Comparison of ENCODE assay signal across 9 mouse cellular contexts in the genomic region with DNA sequence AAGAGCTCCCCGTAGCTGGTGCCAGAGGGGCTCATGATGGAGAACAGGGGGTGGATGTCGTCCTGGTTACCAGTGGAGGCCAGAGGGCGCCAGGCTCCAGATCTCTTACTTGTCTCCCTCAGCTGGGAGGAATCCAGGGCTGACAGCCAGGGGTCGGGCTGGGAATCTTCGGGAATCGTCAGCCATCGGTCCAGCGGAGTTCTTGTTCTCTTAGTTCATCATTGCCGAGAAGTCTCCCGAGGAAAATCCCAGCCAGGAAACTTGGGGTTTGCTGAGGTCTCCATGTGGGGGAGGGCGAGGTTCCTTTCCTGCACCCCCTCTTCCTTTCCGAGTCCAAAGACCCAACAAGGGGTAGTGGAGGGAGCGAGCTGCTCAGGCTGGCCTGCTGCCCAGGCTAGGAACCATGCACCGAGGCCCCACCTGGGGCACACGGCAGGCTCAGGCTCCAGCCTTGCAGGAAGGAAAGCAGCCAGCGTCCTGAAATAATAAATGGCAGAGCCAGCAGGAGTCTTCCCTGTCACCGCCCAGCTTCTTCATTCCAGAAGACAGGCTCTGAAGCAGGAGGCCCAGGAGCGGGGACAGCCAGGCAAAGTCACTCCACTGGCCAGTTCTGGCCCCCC. TPM values are rescaled to one million over a fixed set of nuclear protein-coding genes. Genes with fewer than 3 reads are reported as not detected.
DNase-seq lines count a peak whose midpoint lies in the region; ATAC-seq and TF ChIP-seq lines count a peak whose summit lies in the region.
"Had no signal": no experiment of that assay in that cellular context is flagged by ENCODE, and none has a peak within 500 bp of the region (broad histone marks: within the 10 kb centered on the region; RNA-seq: fewer than 3 reads in every experiment).

No protein-coding gene starts in this region.

- peak overlapping the region; percentile 11; the same call in 1 of the 2 replicates for H3K4me3 ChIP-seq in layer of hippocampus, adult 2 months
- peak overlapping the region; percentile 7 for H3K4me3 ChIP-seq in embryonic facial prominence, embryonic 14.5 days (ENCODE audit: low read depth, low read length)
- H3K4me3 ChIP-seq in heart, embryonic 14.5 days (ENCODE audit: control insufficient read depth in 1 of 2, insufficient read depth in 1 of 2, low read depth in 1 of 2, low read length in 2 of 2), result peak overlapping the region in 1 of 2 experiments; percentile 19; a peak in 2 of 4 replicates
- H3K4me3 ChIP-seq in kidney, embryonic 16.5 days (ENCODE audit: low read length), result no peak overlapping the region
- no peak overlapping the region for H3K4me3 ChIP-seq in midbrain, embryonic 13.5 days (replicated peaks)

- peak overlapping the region; percentile 47 for H3K9ac ChIP-seq in embryonic facial prominence, embryonic 14.5 days (ENCODE audit: low read depth, low read length)
- H3K9ac ChIP-seq in heart, embryonic 14.5 days (ENCODE audit: low read length), result peak overlapping the region; percentile 41; the same call in 1 of the 2 replicates
- peak overlapping the region; percentile 28 for H3K9ac ChIP-seq in kidney, embryonic 16.5 days (replicated peaks; ENCODE audit: low read length)
- peak overlapping the region; percentile 46; the same call in 1 of the 2 replicates for H3K9ac ChIP-seq in midbrain, embryonic 13.5 days (replicated peaks)

- no peaks in the 10 kb centered on the region for H3K9me3 ChIP-seq in embryonic facial prominence, embryonic 14.5 days (ENCODE audit: control insufficient read depth, low read length)
- no peaks in the 10 kb centered on the region for H3K9me3 ChIP-seq in heart, embryonic 14.5 days (ENCODE audit: control insufficient read depth, low read length)
- no peaks in the 10 kb centered on the region for H3K9me3 ChIP-seq in kidney, embryonic 16.5 days (ENCODE audit: low read length)
- no peaks in the 10 kb centered on the region for H3K9me3 ChIP-seq in midbrain, embryonic 13.5 days

- no peak for DNase-seq in layer of hippocampus, adult 2 months (ENCODE audit: low spot score in 2 of 2)
- no peak for DNase-seq in layer of hippocampus, postnatal 25 days (ENCODE audit: extremely low spot score in 1 of 2, low spot score in 1 of 2)
- DNase-seq in embryonic facial prominence, embryonic 14.5 days (ENCODE audit: low spot score), result peak; percentile 90
- no peak for DNase-seq in thymus, adult 18-20 months
- DNase-seq in yolk sac, embryonic 10.5 days (ENCODE audit: low spot score), result no peak

- ATAC-seq in embryonic facial prominence, embryonic 14.5 days (ENCODE audit: low read depth), result peak; percentile 66
- peak; percentile 56; the same call in 1 of the 2 replicates for ATAC-seq in heart, embryonic 14.5 days (ENCODE audit: insufficient number of reproducible peaks, insufficient read depth, low FRiP score, low read depth)
- peak; percentile 21; the same call in 1 of the 2 replicates for ATAC-seq in kidney, embryonic 16.5 days (ENCODE audit: low FRiP score, low TSS enrichment)
- ATAC-seq in midbrain, embryonic 13.5 days, result peak; percentile 57; the same call in 1 of the 2 replicates

- H3K36me3 ChIP-seq in embryonic facial prominence, embryonic 14.5 days (ENCODE audit: control insufficient read depth, insufficient read depth, low read length), result 0 out of 2 replicates have a peak, but pooled peaks cover 4% of the 10 kb centered on the region
- no peaks in the 10 kb centered on the region for H3K36me3 ChIP-seq in heart, embryonic 14.5 days (ENCODE audit: control insufficient read depth, insufficient read depth, low read length)
- H3K36me3 ChIP-seq in kidney, embryonic 16.5 days (ENCODE audit: insufficient read depth, low read length), result no peaks in the 10 kb centered on the region
- no peaks in the 10 kb centered on the region for H3K36me3 ChIP-seq in midbrain, embryonic 13.5 days

- H3K4me1 ChIP-seq in embryonic facial prominence, embryonic 14.5 days (ENCODE audit: control insufficient read depth, insufficient read depth, low read length), result peaks cover 43% of the 10 kb centered on the region
- peaks cover 24 to 25% of the 10 kb centered on the region in 2 experiments for H3K4me1 ChIP-seq in heart, embryonic 14.5 days (ENCODE audit: control insufficient read depth in 2 of 2, insufficient read depth in 2 of 2, low read length in 2 of 2)
- H3K4me1 ChIP-seq in kidney, embryonic 16.5 days (ENCODE audit: insufficient read depth, low read length), result peaks cover 27% of the 10 kb centered on the region
- H3K4me1 ChIP-seq in midbrain, embryonic 13.5 days (replicated peaks), result peaks cover 28% of the 10 kb centered on the region

- 13% methylated on average over 16 of the region's 18 CpGs for WGBS in embryonic facial prominence, embryonic 14.5 days
- 8% methylated on average over 17 of the region's 18 CpGs for WGBS in heart, embryonic 14.5 days
- WGBS in kidney, embryonic 16.5 days, result 5% methylated on average over 18 of the region's 18 CpGs
- 13% methylated on average over 18 of the region's 18 CpGs for WGBS in midbrain, embryonic 13.5 days

- H3K27ac ChIP-seq in layer of hippocampus, adult 2 months, result peak overlapping the region; percentile 55
- H3K27ac ChIP-seq in embryonic facial prominence, embryonic 14.5 days (replicated peaks; ENCODE audit: low read depth, low read length), result peak overlapping the region; percentile 89
- peak overlapping the region; percentile 24 to 68; a peak in 3 of 4 replicates for H3K27ac ChIP-seq in heart, embryonic 14.5 days (replicated peaks in 1 of 2; ENCODE audit: control insufficient read depth in 1 of 2, insufficient read depth in 1 of 2, low read depth in 2 of 2, low read length in 2 of 2)
- peak overlapping the region; percentile 37; the same call in 1 of the 2 replicates for H3K27ac ChIP-seq in kidney, embryonic 16.5 days (ENCODE audit: low read length)
- H3K27ac ChIP-seq in midbrain, embryonic 13.5 days, result peak overlapping the region; percentile 64

- TF ChIP-seq CTCF in layer of hippocampus, adult 2 months (conservative IDR thresholded peaks at IDR 0.05), result peak; percentile 45

- H3K4me2 ChIP-seq in embryonic facial prominence, embryonic 14.5 days (ENCODE audit: low read depth, low read length), result peak overlapping the region; percentile 43
- H3K4me2 ChIP-seq in heart, embryonic 14.5 days (ENCODE audit: low read length), result peak overlapping the region; percentile 60
- H3K4me2 ChIP-seq in kidney, embryonic 16.5 days (replicated peaks; ENCODE audit: low read depth, low read length), result peak overlapping the region; percentile 34
- H3K4me2 ChIP-seq in midbrain, embryonic 13.5 days (replicated peaks), result peak overlapping the region; percentile 31

- no peaks in the 10 kb centered on the region for H3K27me3 ChIP-seq in embryonic facial prominence, embryonic 14.5 days (replicated peaks; ENCODE audit: control insufficient read depth, insufficient read depth, low read length)
- H3K27me3 ChIP-seq in heart, embryonic 14.5 days (ENCODE audit: control insufficient read depth, insufficient read depth, low read length), result no peaks in the 10 kb centered on the region
- H3K27me3 ChIP-seq in kidney, embryonic 16.5 days (ENCODE audit: insufficient read depth, low read length), result no peaks in the 10 kb centered on the region
- H3K27me3 ChIP-seq in midbrain, embryonic 13.5 days, result peaks cover 17% of the 10 kb centered on the region

RNA-seq across cellular contexts. Expression of gene Asap3, which starts 12.5 kb away (rescaled TPM):
- 1 to 10 TPM; 2.5 to 3.1 TPM for total RNA-seq in layer of hippocampus, adult 2 months (2021)
- total RNA-seq in layer of hippocampus, postnatal 25 days (2021), result 1 to 10 TPM; 2.7 to 4.3 TPM
- 8.1 and 11.3 TPM in 2 replicates for polyA plus RNA-seq in embryonic facial prominence, embryonic 14.5 days (2014; fragmentation: Nextera tagmentation; extraction: Ambion mirVana)
- 1.3 and 1.5 TPM in 2 replicates for polyA plus RNA-seq in heart, embryonic 14.5 days (2014; fragmentation: Nextera tagmentation; extraction: Ambion mirVana)
- polyA plus RNA-seq in kidney, embryonic 16.5 days (2015; fragmentation: Nextera tagmentation; extraction: Ambion mirVana), result 5.8 and 6.0 TPM in 2 replicates
- 3.9 and 4.5 TPM in 2 replicates for polyA plus RNA-seq in midbrain, embryonic 13.5 days (2015; fragmentation: Nextera tagmentation; extraction: Ambion mirVana)
- total RNA-seq: common myeloid progenitor, adult 5-6 weeks had no signal

RNA-seq across cellular contexts. Expression of gene Tcea3, which starts 28.8 kb away (rescaled TPM):
- total RNA-seq in layer of hippocampus, adult 2 months (2021), result not detected
- under 1 TPM in 1 of 2 experiments, not detected in 1; 0.52 TPM for total RNA-seq in layer of hippocampus, postnatal 25 days (2021)
- 25.4 and 27.2 TPM in 2 replicates for polyA plus RNA-seq in embryonic facial prominence, embryonic 14.5 days (2014; fragmentation: Nextera tagmentation; extraction: Ambion mirVana)
- polyA plus RNA-seq in heart, embryonic 14.5 days (2014; fragmentation: Nextera tagmentation; extraction: Ambion mirVana), result 64.7 and 74.6 TPM in 2 replicates
- 8.6 and 11.4 TPM in 2 replicates for polyA plus RNA-seq in kidney, embryonic 16.5 days (2015; fragmentation: Nextera tagmentation; extraction: Ambion mirVana)
- 0.87 and 1.1 TPM in 2 replicates for polyA plus RNA-seq in midbrain, embryonic 13.5 days (2015; fragmentation: Nextera tagmentation; extraction: Ambion mirVana)
- total RNA-seq: common myeloid progenitor, adult 5-6 weeks had no signal

RNA-seq across cellular contexts. Expression of gene E2f2, which starts 46.5 kb away (rescaled TPM):
- total RNA-seq in layer of hippocampus, adult 2 months (2021), result 1 to 10 TPM in 1 of 2 experiments, under 1 TPM in 1; 0.74 to 1.5 TPM
- total RNA-seq in layer of hippocampus, postnatal 25 days (2021), result 1 to 10 TPM in 1 of 2 experiments, under 1 TPM in 1; 0.59 to 1.2 TPM
- polyA plus RNA-seq in embryonic facial prominence, embryonic 14.5 days (2014; fragmentation: Nextera tagmentation; extraction: Ambion mirVana), result 7.9 and 10.1 TPM in 2 replicates
- 2.5 and 3.1 TPM in 2 replicates for polyA plus RNA-seq in heart, embryonic 14.5 days (2014; fragmentation: Nextera tagmentation; extraction: Ambion mirVana)
- polyA plus RNA-seq in kidney, embryonic 16.5 days (2015; fragmentation: Nextera tagmentation; extraction: Ambion mirVana), result 7.3 and 8.3 TPM in 2 replicates
- 3.8 and 4.0 TPM in 2 replicates for polyA plus RNA-seq in midbrain, embryonic 13.5 days (2015; fragmentation: Nextera tagmentation; extraction: Ambion mirVana)

Comparison
In these comparisons a context has a peak if more than half of its experiments do, and no peak if none do; other contexts are left out.
1. H3K27ac ChIP-seq: peak in every context shown above with its lines; median percentile 89 in embryonic facial prominence, embryonic 14.5 days; 64 in midbrain, embryonic 13.5 days; 55 in layer of hippocampus, adult 2 months; 46 in heart, embryonic 14.5 days; 37 in kidney, embryonic 16.5 days.
2. H3K4me3 ChIP-seq: peak in layer of hippocampus, adult 2 months (single experiment) and embryonic facial prominence, embryonic 14.5 days (single experiment); none in kidney, embryonic 16.5 days (single experiment) and midbrain, embryonic 13.5 days (single experiment).
3. Peak in every context shown above with its lines, with median percentiles within 50 percentile points of each other: ATAC-seq, H3K4me2 ChIP-seq and H3K9ac ChIP-seq.